In genomic region chr1:74195961-74196360, GRCm38 (mm10) we compare ENCODE assay signal across 9 mouse cellular contexts. TPM values are rescaled to one million over a fixed set of nuclear protein-coding genes. Genes with fewer than 3 reads are reported as not detected.
A peak's percentile ranks its signal among the peaks of the same experiment; 100 is the strongest.
DNase-seq lines count a peak whose midpoint lies in the region; ATAC-seq and TF ChIP-seq lines count a peak whose summit lies in the region.
"Had no signal": no experiment of that assay in that cellular context is flagged by ENCODE, and none has a peak within 500 bp of the region (broad histone marks: within the 10 kb centered on the region; RNA-seq: fewer than 3 reads in every experiment).

No protein-coding gene starts in this region.

- WGBS in hindbrain, postnatal 0 days, result 55% methylated on average over 7 of the region's 7 CpGs
- 45% methylated on average over 7 of the region's 7 CpGs for WGBS in hindbrain, embryonic 14.5 days
- 43% methylated on average over 7 of the region's 7 CpGs for WGBS in embryonic facial prominence, embryonic 11.5 days
- 43% methylated on average over 7 of the region's 7 CpGs for WGBS in lung, embryonic 14.5 days
- 46% methylated on average over 7 of the region's 7 CpGs for WGBS in hindbrain, embryonic 16.5 days
- WGBS in forebrain, embryonic 16.5 days, result 49% methylated on average over 7 of the region's 7 CpGs

- ATAC-seq in hindbrain, postnatal 0 days, result no peak
- ATAC-seq in hindbrain, embryonic 14.5 days (ENCODE audit: low FRiP score), result no peak
- ATAC-seq in G1E (ENCODE audit: extremely low read depth, insufficient number of reproducible peaks, low FRiP score, poor library complexity, severe bottlenecking), result no peak
- ATAC-seq in embryonic facial prominence, embryonic 11.5 days (replicated peaks; ENCODE audit: insufficient number of reproducible peaks, low FRiP score, low TSS enrichment, low read depth), result no peak
- no peak for ATAC-seq in lung, embryonic 14.5 days (ENCODE audit: insufficient read depth)
- ATAC-seq in hindbrain, embryonic 16.5 days, result no peak
- ATAC-seq in forebrain, embryonic 16.5 days, result no peak

- TF ChIP-seq CTCF in hindbrain, postnatal 0 days (IDR thresholded peaks at IDR 0.05; ENCODE audit: low read depth), result peak; percentile 69
- TF ChIP-seq CTCF in G1E (IDR thresholded peaks at IDR 0.05; ENCODE audit: low read depth, low read length), result peak; percentile 65; the same call in 1 of the 2 replicates
- TF ChIP-seq CTCF in lung, embryonic 14.5 days (IDR thresholded peaks at IDR 0.05; ENCODE audit: low read depth), result peak; percentile 73

- H3K27me3 ChIP-seq in hindbrain, postnatal 0 days (ENCODE audit: insufficient read depth, low read length), result no peaks in the 10 kb centered on the region
- H3K27me3 ChIP-seq in hindbrain, embryonic 14.5 days (ENCODE audit: control insufficient read depth, insufficient read depth, low read length), result no peaks in the 10 kb centered on the region
- peaks cover 26% of the 10 kb centered on the region for H3K27me3 ChIP-seq in G1E (ENCODE audit: insufficient read depth, low read length)
- H3K27me3 ChIP-seq in embryonic facial prominence, embryonic 11.5 days (ENCODE audit: control insufficient read depth, insufficient read depth, low read length), result no peaks in the 10 kb centered on the region
- H3K27me3 ChIP-seq in lung, embryonic 14.5 days (ENCODE audit: insufficient read depth, low read length), result no peaks in the 10 kb centered on the region
- no peaks in the 10 kb centered on the region for H3K27me3 ChIP-seq in hindbrain, embryonic 16.5 days (replicated peaks; ENCODE audit: control insufficient read depth, insufficient read depth, low read length)
- no peaks in the 10 kb centered on the region for H3K27me3 ChIP-seq in forebrain, embryonic 16.5 days (replicated peaks; ENCODE audit: control insufficient read depth, insufficient read depth, low read length)
- H3K27me3 ChIP-seq: embryonic facial prominence, embryonic 13.5 days had no signal

- H3K9ac ChIP-seq in hindbrain, postnatal 0 days (replicated peaks; ENCODE audit: low read length), result no peak overlapping the region
- no peak overlapping the region for H3K9ac ChIP-seq in hindbrain, embryonic 14.5 days
- no peak overlapping the region for H3K9ac ChIP-seq in embryonic facial prominence, embryonic 11.5 days (replicated peaks; ENCODE audit: low read length)
- H3K9ac ChIP-seq in lung, embryonic 14.5 days, result no peak overlapping the region
- H3K9ac ChIP-seq in hindbrain, embryonic 16.5 days (ENCODE audit: low read depth, low read length), result no peak overlapping the region
- H3K9ac ChIP-seq in forebrain, embryonic 16.5 days (replicated peaks; ENCODE audit: low read depth, low read length), result no peak overlapping the region

- H3K4me1 ChIP-seq in hindbrain, postnatal 0 days (ENCODE audit: insufficient read depth, low read length), result no peaks in the 10 kb centered on the region
- no peaks in the 10 kb centered on the region for H3K4me1 ChIP-seq in hindbrain, embryonic 14.5 days (replicated peaks; ENCODE audit: control insufficient read depth, insufficient read depth, low read length)
- H3K4me1 ChIP-seq in G1E (ENCODE audit: insufficient read depth, low read depth, low read length), result no peaks in the 10 kb centered on the region
- no peaks in the 10 kb centered on the region for H3K4me1 ChIP-seq in embryonic facial prominence, embryonic 11.5 days (ENCODE audit: control insufficient read depth, insufficient read depth, low read length)
- no peaks in the 10 kb centered on the region for H3K4me1 ChIP-seq in lung, embryonic 14.5 days (ENCODE audit: insufficient read depth)
- H3K4me1 ChIP-seq in hindbrain, embryonic 16.5 days (ENCODE audit: control insufficient read depth, insufficient read depth, low read depth, low read length), result no peaks in the 10 kb centered on the region
- H3K4me1 ChIP-seq in forebrain, embryonic 16.5 days (replicated peaks; ENCODE audit: control insufficient read depth, insufficient read depth, low read length), result no peaks in the 10 kb centered on the region

- H3K4me2 ChIP-seq in hindbrain, postnatal 0 days (ENCODE audit: low read depth, low read length), result no peak overlapping the region
- no peak overlapping the region for H3K4me2 ChIP-seq in hindbrain, embryonic 14.5 days (replicated peaks)
- H3K4me2 ChIP-seq in embryonic facial prominence, embryonic 11.5 days (ENCODE audit: low read depth, low read length), result no peak overlapping the region
- H3K4me2 ChIP-seq in lung, embryonic 14.5 days, result no peak overlapping the region
- no peak overlapping the region for H3K4me2 ChIP-seq in hindbrain, embryonic 16.5 days (ENCODE audit: low read length)
- no peak overlapping the region for H3K4me2 ChIP-seq in forebrain, embryonic 16.5 days (ENCODE audit: low read length)
- H3K4me2 ChIP-seq: embryonic facial prominence, embryonic 13.5 days had no signal

- H3K27ac ChIP-seq in hindbrain, postnatal 0 days, result no peak overlapping the region
- no peak overlapping the region for H3K27ac ChIP-seq in hindbrain, embryonic 14.5 days
- no peak overlapping the region for H3K27ac ChIP-seq in embryonic facial prominence, embryonic 11.5 days (replicated peaks; ENCODE audit: low read depth, low read length)
- H3K27ac ChIP-seq in lung, embryonic 14.5 days (ENCODE audit: low read depth), result no peak overlapping the region
- H3K27ac ChIP-seq in hindbrain, embryonic 16.5 days (ENCODE audit: low read depth, low read length), result no peak overlapping the region
- no peak overlapping the region for H3K27ac ChIP-seq in forebrain, embryonic 16.5 days (ENCODE audit: low read length)
- H3K27ac ChIP-seq: embryonic facial prominence, embryonic 13.5 days had no signal

- H3K4me3 ChIP-seq in hindbrain, postnatal 0 days (ENCODE audit: low read length), result no peak overlapping the region
- no peak overlapping the region for H3K4me3 ChIP-seq in hindbrain, embryonic 14.5 days (replicated peaks; ENCODE audit: low read length)
- H3K4me3 ChIP-seq in G1E (ENCODE audit: low read depth, low read length), result no peak overlapping the region
- H3K4me3 ChIP-seq in embryonic facial prominence, embryonic 11.5 days (ENCODE audit: low read depth, low read length), result no peak overlapping the region
- H3K4me3 ChIP-seq in lung, embryonic 14.5 days (ENCODE audit: low read depth, low read length), result no peak overlapping the region
- H3K4me3 ChIP-seq in hindbrain, embryonic 16.5 days (ENCODE audit: low read length), result no peak overlapping the region
- no peak overlapping the region for H3K4me3 ChIP-seq in forebrain, embryonic 16.5 days (replicated peaks; ENCODE audit: low read length)
- H3K4me3 ChIP-seq: embryonic facial prominence, embryonic 13.5 days had no signal

- DNase-seq in hindbrain, postnatal 0 days (ENCODE audit: low spot score), result peak; percentile 45
- DNase-seq in hindbrain, embryonic 14.5 days (ENCODE audit: low spot score), result no peak
- no peak for DNase-seq in G1E (ENCODE audit: low spot score)
- peak; percentile 55 for DNase-seq in embryonic facial prominence, embryonic 11.5 days (ENCODE audit: low spot score)
- DNase-seq in lung, embryonic 14.5 days, result peak; percentile 77
- no peak for DNase-seq in right cerebral cortex, postnatal 10 days (ENCODE audit: low spot score in 2 of 2)

- H3K36me3 ChIP-seq in hindbrain, postnatal 0 days (ENCODE audit: insufficient read depth, low read length), result no peaks in the 10 kb centered on the region
- H3K36me3 ChIP-seq in hindbrain, embryonic 14.5 days (replicated peaks; ENCODE audit: control insufficient read depth, insufficient read depth), result no peaks in the 10 kb centered on the region
- no peaks in the 10 kb centered on the region for H3K36me3 ChIP-seq in G1E (replicated peaks)
- no peaks in the 10 kb centered on the region for H3K36me3 ChIP-seq in embryonic facial prominence, embryonic 11.5 days (replicated peaks; ENCODE audit: control insufficient read depth, insufficient read depth, low read depth, low read length)
- no peaks in the 10 kb centered on the region for H3K36me3 ChIP-seq in lung, embryonic 14.5 days (ENCODE audit: insufficient read depth)
- H3K36me3 ChIP-seq in hindbrain, embryonic 16.5 days (ENCODE audit: control insufficient read depth, insufficient read depth, low read length), result no peaks in the 10 kb centered on the region
- no peaks in the 10 kb centered on the region for H3K36me3 ChIP-seq in forebrain, embryonic 16.5 days (ENCODE audit: control insufficient read depth, insufficient read depth)
- H3K36me3 ChIP-seq: embryonic facial prominence, embryonic 13.5 days had no signal

- no peaks in the 10 kb centered on the region for H3K9me3 ChIP-seq in hindbrain, postnatal 0 days (ENCODE audit: low read length)
- no peaks in the 10 kb centered on the region for H3K9me3 ChIP-seq in hindbrain, embryonic 14.5 days (ENCODE audit: control insufficient read depth, low read length)
- H3K9me3 ChIP-seq in G1E (replicated peaks), result no peaks in the 10 kb centered on the region
- no peaks in the 10 kb centered on the region for H3K9me3 ChIP-seq in embryonic facial prominence, embryonic 11.5 days (replicated peaks; ENCODE audit: control insufficient read depth, low read length)
- no peaks in the 10 kb centered on the region for H3K9me3 ChIP-seq in lung, embryonic 14.5 days (ENCODE audit: low read depth, low read length)
- no peaks in the 10 kb centered on the region for H3K9me3 ChIP-seq in hindbrain, embryonic 16.5 days (ENCODE audit: control insufficient read depth, low read length)
- no peaks in the 10 kb centered on the region for H3K9me3 ChIP-seq in forebrain, embryonic 16.5 days (ENCODE audit: control insufficient read depth, low read length)
- H3K9me3 ChIP-seq: embryonic facial prominence, embryonic 13.5 days had no signal

RNA-seq across cellular contexts. Expression of gene Cxcr1, which starts 1.5 kb away (rescaled TPM):
- total RNA-seq in hindbrain, postnatal 0 days (2014; rRNA removed), result not detected in 2 replicates
- not detected in 2 replicates for polyA plus RNA-seq in hindbrain, postnatal 0 days (2015; fragmentation: Nextera tagmentation; extraction: Ambion mirVana)
- polyA plus RNA-seq in hindbrain, embryonic 14.5 days (2014; fragmentation: Nextera tagmentation; extraction: Ambion mirVana), result not detected in 2 replicates
- total RNA-seq in G1E (2014; fragmentation: Nextera tagmentation) (not detected in 2 replicates), G1E (2017) (0.23 and 0.71 TPM in 2 replicates)
- polyA plus RNA-seq in G1E (2012), result not detected in 2 replicates
- polyA plus RNA-seq in embryonic facial prominence, embryonic 11.5 days (2014; fragmentation: Nextera tagmentation; extraction: Ambion mirVana), result not detected in 2 replicates
- not detected in 2 replicates for polyA plus RNA-seq in lung, embryonic 14.5 days (2014; fragmentation: Nextera tagmentation; extraction: Ambion mirVana)
- polyA plus RNA-seq in hindbrain, embryonic 16.5 days (2015; fragmentation: Nextera tagmentation; extraction: Ambion mirVana), result not detected in 2 replicates
- not detected in 2 replicates for polyA plus RNA-seq in forebrain, embryonic 16.5 days (2015; fragmentation: Nextera tagmentation; extraction: Ambion mirVana)
- polyA plus RNA-seq: embryonic facial prominence, embryonic 13.5 days had no signal

RNA-seq across cellular contexts. Expression of gene Arpc2, which starts 39.9 kb away (rescaled TPM):
- total RNA-seq in hindbrain, postnatal 0 days (2014; rRNA removed), result 108 and 131 TPM in 2 replicates
- 414 and 417 TPM in 2 replicates for polyA plus RNA-seq in hindbrain, postnatal 0 days (2015; fragmentation: Nextera tagmentation; extraction: Ambion mirVana)
- polyA plus RNA-seq in hindbrain, embryonic 14.5 days (2014; fragmentation: Nextera tagmentation; extraction: Ambion mirVana), result 324 and 329 TPM in 2 replicates
- total RNA-seq in G1E (2014; fragmentation: Nextera tagmentation) (876 and 934 TPM in 2 replicates), G1E (2017) (647 and 716 TPM in 2 replicates)
- 746 and 964 TPM in 2 replicates for polyA plus RNA-seq in G1E (2012)
- 344 and 380 TPM in 2 replicates for polyA plus RNA-seq in embryonic facial prominence, embryonic 11.5 days (2014; fragmentation: Nextera tagmentation; extraction: Ambion mirVana)
- polyA plus RNA-seq in lung, embryonic 14.5 days (2014; fragmentation: Nextera tagmentation; extraction: Ambion mirVana), result 365 and 370 TPM in 2 replicates
- 411 and 415 TPM in 2 replicates for polyA plus RNA-seq in hindbrain, embryonic 16.5 days (2015; fragmentation: Nextera tagmentation; extraction: Ambion mirVana)
- polyA plus RNA-seq in forebrain, embryonic 16.5 days (2015; fragmentation: Nextera tagmentation; extraction: Ambion mirVana), result 413 and 455 TPM in 2 replicates

RNA-seq across cellular contexts. Expression of gene Cxcr2, which starts 42.2 kb away (rescaled TPM):
- total RNA-seq in hindbrain, postnatal 0 days (2014; rRNA removed), result 0.52 TPM in 1 of 2 replicates, not detected in the other
- 0.05 and 0.18 TPM in 2 replicates for polyA plus RNA-seq in hindbrain, postnatal 0 days (2015; fragmentation: Nextera tagmentation; extraction: Ambion mirVana)
- polyA plus RNA-seq in hindbrain, embryonic 14.5 days (2014; fragmentation: Nextera tagmentation; extraction: Ambion mirVana), result 0.11 TPM in 1 of 2 replicates, not detected in the other
- total RNA-seq in G1E (2014; fragmentation: Nextera tagmentation) (not detected in 2 replicates), G1E (2017) (0.16 and 0.17 TPM in 2 replicates)
- polyA plus RNA-seq in G1E (2012), result not detected in 2 replicates
- polyA plus RNA-seq in embryonic facial prominence, embryonic 11.5 days (2014; fragmentation: Nextera tagmentation; extraction: Ambion mirVana), result 0.07 and 0.08 TPM in 2 replicates
- 0.05 TPM in 1 of 2 replicates, not detected in the other for polyA plus RNA-seq in lung, embryonic 14.5 days (2014; fragmentation: Nextera tagmentation; extraction: Ambion mirVana)
- 0.05 and 0.10 TPM in 2 replicates for polyA plus RNA-seq in hindbrain, embryonic 16.5 days (2015; fragmentation: Nextera tagmentation; extraction: Ambion mirVana)
- 0.06 TPM in 1 of 2 replicates, not detected in the other for polyA plus RNA-seq in forebrain, embryonic 16.5 days (2015; fragmentation: Nextera tagmentation; extraction: Ambion mirVana)

Comparison
In these comparisons a context has a peak if more than half of its experiments do, and no peak if none do; other contexts are left out.
1. DNase-seq: peak in hindbrain, postnatal 0 days (single experiment), embryonic facial prominence, embryonic 11.5 days (single experiment) and lung, embryonic 14.5 days (single experiment); none in hindbrain, embryonic 14.5 days (single experiment), G1E (single experiment) and right cerebral cortex, postnatal 10 days (0 of 2).
2. Peak in every context shown above with its lines, with median percentiles within 50 percentile points of each other: CTCF ChIP-seq.